Mouse (Mus musculus): Measurements from ENCODE around the gene Ptchd4. TPM values are rescaled to one million over a fixed set of nuclear protein-coding genes. Genes with fewer than 3 reads are reported as not detected.

Ptchd4 gene
- total RNA-seq, 2 experiments from 2014 or later, result 0.69 to 0.76 TPM

GRCm38 (mm10) chr17:42427961-42428360 is 112.2 kb downstream of the Ptchd4 start:
- no peak for DNase-seq

- DNase-seq, result no peak
Measured at GRCm38 (mm10) chr17:42430380-42430779, 114.6 kb downstream of the Ptchd4 start.

- no peak for DNase-seq
Measured at GRCm38 (mm10) chr17:42452235-42452634, 136.5 kb downstream of the Ptchd4 start.

GRCm38 (mm10) chr17:42456441-42456840 is 140.7 kb downstream of the Ptchd4 start:
- peak; percentile 2 for DNase-seq

- DNase-seq, result no peak
Measured at GRCm38 (mm10) chr17:42462726-42463125, 147.0 kb downstream of the Ptchd4 start.

- DNase-seq, result no peak
Measured at GRCm38 (mm10) chr17:42480173-42480991, 164.6 kb downstream of the Ptchd4 start.

GRCm38 (mm10) chr17:42509356-42510262 is 193.9 kb downstream of the Ptchd4 start:
- DNase-seq, result no peak

GRCm38 (mm10) chr17:42530147-42530546 is 214.4 kb downstream of the Ptchd4 start:
- no peak for DNase-seq

GRCm38 (mm10) chr17:42549578-42549977 is 233.8 kb downstream of the Ptchd4 start:
- no peak for DNase-seq
